Comparison of ENCODE assay signal across 16 mouse cellular contexts in genomic region chr15:100076362-100076761, GRCm38 (mm10). TPM values are rescaled to one million over a fixed set of nuclear protein-coding genes. Genes with fewer than 3 reads are reported as not detected.
DNase-seq lines count a peak whose midpoint lies in the region; ATAC-seq lines count a peak whose summit lies in the region.
"Had no signal": no experiment of that assay in that cellular context is flagged by ENCODE, and none has a peak within 500 bp of the region (broad histone marks: within the 10 kb centered on the region; RNA-seq: fewer than 3 reads in every experiment).

No protein-coding gene starts in this region.

- H3K27me3 ChIP-seq in heart, embryonic 15.5 days: no peaks in the 10 kb centered on the region
- H3K27me3 ChIP-seq in midbrain, embryonic 13.5 days: no peaks in the 10 kb centered on the region
- H3K27me3 ChIP-seq in midbrain, embryonic 11.5 days (ENCODE audit: control insufficient read depth, insufficient read depth, low read length): no peaks in the 10 kb centered on the region
- H3K27me3 ChIP-seq in stomach, embryonic 15.5 days (replicated peaks): no peaks in the 10 kb centered on the region
- H3K27me3 ChIP-seq: lung, embryonic 15.5 days had no signal

- no peak overlapping the region for H3K9ac ChIP-seq in heart, embryonic 15.5 days
- H3K9ac ChIP-seq in midbrain, embryonic 13.5 days (replicated peaks): no peak overlapping the region
- H3K9ac ChIP-seq in midbrain, embryonic 11.5 days (ENCODE audit: low read length): no peak overlapping the region
- no peak overlapping the region for H3K9ac ChIP-seq in stomach, embryonic 15.5 days
- H3K9ac ChIP-seq: lung, embryonic 15.5 days had no signal

- intact Hi-C loops in heart, postnatal 14 days (cut with DNase I): no loop called here
- intact Hi-C loops in left cerebral cortex, postnatal 14 days (cut with DNase I): no loop called here

- H3K27ac ChIP-seq in heart, embryonic 15.5 days: peak overlapping the region; percentile 5; the same call in 1 of the 2 replicates
- H3K27ac ChIP-seq in midbrain, embryonic 13.5 days: 0 out of 2 replicates have a peak overlapping the region, but pooled peaks have one; percentile 30
- no peak overlapping the region for H3K27ac ChIP-seq in midbrain, embryonic 11.5 days (ENCODE audit: low read depth, low read length)
- peak overlapping the region; percentile 57; the same call in 1 of the 2 replicates for H3K27ac ChIP-seq in stomach, embryonic 15.5 days
- H3K27ac ChIP-seq: limb, embryonic 10.5 days; lung, embryonic 15.5 days had no signal

- no peak for ATAC-seq in heart, embryonic 15.5 days (replicated peaks; ENCODE audit: insufficient number of reproducible peaks, insufficient read depth, low FRiP score, low read depth)
- ATAC-seq in midbrain, embryonic 13.5 days: no peak
- no peak for ATAC-seq in midbrain, embryonic 11.5 days (ENCODE audit: low FRiP score)
- ATAC-seq in erythroid progenitor cell, adult 5-6 weeks (replicated peaks; ENCODE audit: low FRiP score, poor library complexity, severe bottlenecking): peak; percentile 40; the same call in 1 of the 2 replicates
- ATAC-seq in stomach, embryonic 15.5 days (ENCODE audit: insufficient read depth, low FRiP score, low read depth): no peak
- ATAC-seq: forebrain, embryonic 16.5 days had no signal

- 77% methylated on average over 4 of the region's 4 CpGs for WGBS in heart, embryonic 15.5 days
- WGBS in midbrain, embryonic 13.5 days: 82% methylated on average over 4 of the region's 4 CpGs
- WGBS in midbrain, embryonic 11.5 days: 87% methylated on average over 4 of the region's 4 CpGs
- WGBS in stomach, embryonic 15.5 days: 87% methylated on average over 4 of the region's 4 CpGs

- H3K36me3 ChIP-seq in heart, embryonic 15.5 days: no peaks in the 10 kb centered on the region
- no peaks in the 10 kb centered on the region for H3K36me3 ChIP-seq in midbrain, embryonic 13.5 days
- no peaks in the 10 kb centered on the region for H3K36me3 ChIP-seq in midbrain, embryonic 11.5 days (ENCODE audit: control insufficient read depth, insufficient read depth, low read length)
- H3K36me3 ChIP-seq in stomach, embryonic 15.5 days: no peaks in the 10 kb centered on the region
- H3K36me3 ChIP-seq: limb, embryonic 10.5 days; lung, embryonic 15.5 days had no signal

- no peak overlapping the region for H3K4me2 ChIP-seq in heart, embryonic 15.5 days
- H3K4me2 ChIP-seq in midbrain, embryonic 13.5 days (replicated peaks): no peak overlapping the region
- H3K4me2 ChIP-seq in midbrain, embryonic 11.5 days: no peak overlapping the region
- no peak overlapping the region for H3K4me2 ChIP-seq in stomach, embryonic 15.5 days
- H3K4me2 ChIP-seq: lung, embryonic 15.5 days had no signal

- no peaks in the 10 kb centered on the region for H3K9me3 ChIP-seq in heart, embryonic 15.5 days (replicated peaks)
- no peaks in the 10 kb centered on the region for H3K9me3 ChIP-seq in midbrain, embryonic 13.5 days
- H3K9me3 ChIP-seq in midbrain, embryonic 11.5 days (ENCODE audit: control insufficient read depth, low read length): no peaks in the 10 kb centered on the region
- no peaks in the 10 kb centered on the region for H3K9me3 ChIP-seq in stomach, embryonic 15.5 days
- H3K9me3 ChIP-seq: limb, embryonic 10.5 days; lung, embryonic 15.5 days had no signal

- DNase-seq in heart, postnatal 14 days: no peak
- no peak for DNase-seq in midbrain, embryonic 11.5 days (ENCODE audit: low spot score, missing footprints)
- no peak for DNase-seq in frontal cortex, postnatal 36 days (ENCODE audit: low spot score in 2 of 2)
- DNase-seq in left cerebral cortex, postnatal 14 days (ENCODE audit: low spot score in 2 of 2): no peak
- DNase-seq: adrenal gland, adult 2 months; cerebellum, adult 9-10 months; embryo, embryonic 11 days; kidney, adult 9 months; layer of hippocampus, postnatal 36 days had no signal

- peaks cover 40% of the 10 kb centered on the region for H3K4me1 ChIP-seq in heart, embryonic 15.5 days (replicated peaks)
- H3K4me1 ChIP-seq in midbrain, embryonic 13.5 days (replicated peaks): peaks cover 43% of the 10 kb centered on the region
- H3K4me1 ChIP-seq in midbrain, embryonic 11.5 days (ENCODE audit: control insufficient read depth, insufficient read depth, low read length): peaks cover 8% of the 10 kb centered on the region; the same call in 1 of the 2 replicates
- H3K4me1 ChIP-seq in stomach, embryonic 15.5 days: peaks cover 24% of the 10 kb centered on the region

- H3K4me3 ChIP-seq in heart, embryonic 15.5 days: no peak overlapping the region
- H3K4me3 ChIP-seq in midbrain, embryonic 13.5 days (replicated peaks): no peak overlapping the region
- H3K4me3 ChIP-seq in midbrain, embryonic 11.5 days (ENCODE audit: low read depth, low read length): no peak overlapping the region
- H3K4me3 ChIP-seq in stomach, embryonic 15.5 days (replicated peaks): no peak overlapping the region
- H3K4me3 ChIP-seq: limb, embryonic 10.5 days; lung, embryonic 15.5 days had no signal

RNA-seq across cellular contexts. Expression of gene Dip2b, which starts 37.9 kb away (rescaled TPM):
- 11.4 and 13.7 TPM in 2 replicates for polyA plus RNA-seq in heart, embryonic 15.5 days (2015; fragmentation: Nextera tagmentation; extraction: Ambion mirVana)
- 10 to 100 TPM; 26.0 to 27.6 TPM for total RNA-seq in heart, postnatal 14 days (2021)
- polyA plus RNA-seq in midbrain, embryonic 13.5 days (2015; fragmentation: Nextera tagmentation; extraction: Ambion mirVana): 21.4 and 24.1 TPM in 2 replicates
- polyA plus RNA-seq in midbrain, embryonic 11.5 days (2014; fragmentation: Nextera tagmentation; extraction: Ambion mirVana): 22.3 and 23.9 TPM in 2 replicates
- 3.6 and 5.4 TPM in 2 replicates for total RNA-seq in erythroid progenitor cell, adult 5-6 weeks (2015; ENCODE audit: low replicate concordance)
- 6.3 and 9.8 TPM in 2 replicates for total RNA-seq in erythroid progenitor cell, adult 5-6 weeks (2017; ENCODE audit: low replicate concordance)
- 9.8 and 10.6 TPM in 2 replicates for polyA plus RNA-seq in stomach, embryonic 15.5 days (2015; fragmentation: Nextera tagmentation; extraction: Ambion mirVana)
- 10 to 100 TPM; 62.4 to 66.4 TPM for total RNA-seq in left cerebral cortex, postnatal 14 days (2021)
